Mouse (Mus musculus) kidney, adult 18-20 months (tissue): ENCODE measurements around the gene Cst13.
"Not testable (repeated sequence)": the region's sequence is repeated elsewhere in the genome, so short reads cannot be mapped to it uniquely, and the experiment has no call there.

Experiments
- DNase-seq: peaks from one replicate; pipeline ENCODE4 v3.0.0; 2021

Gene Cst13

GRCm38 (mm10) chr2:148819909-148820308 lies at the start of gene Cst13:
TSS of gene Cst13 (plus strand) at chr2:148820081.
- no peak for DNase-seq

GRCm38 (mm10) chr2:148771397-148771796 lies 48.5 kb upstream of the Cst13 start, which contains the start of gene Cst11:
TSS of gene Cst11 (minus strand) at chr2:148771497.
- not testable (repeated sequence) for DNase-seq

- no peak for DNase-seq
Observed at GRCm38 (mm10) chr2:148781709-148782108, 38.2 kb upstream of the Cst13 start, which contains the start of gene 8030411F24Rik. TSS of gene 8030411F24Rik (plus strand) at chr2:148782009.

- DNase-seq: no peak
Observed at GRCm38 (mm10) chr2:148789142-148789541, 30.7 kb upstream of the Cst13 start, which contains the start of gene Cst12. TSS of gene Cst12 (plus strand) at chr2:148789361.

- no peak for DNase-seq
Observed at GRCm38 (mm10) chr2:148798485-148798884, 21.4 kb upstream of the Cst13 start, which contains the start of gene Cst8. TSS of gene Cst8 (plus strand) at chr2:148798785.

GRCm38 (mm10) chr2:148801491-148801921 lies 18.4 kb upstream of the Cst13 start:
- peak; percentile 3 for DNase-seq

GRCm38 (mm10) chr2:148806696-148807095 lies 13.2 kb upstream of the Cst13 start:
- DNase-seq: no peak

- no peak for DNase-seq
Observed at GRCm38 (mm10) chr2:148825986-148826385, 6.1 kb downstream of the Cst13 start.

- DNase-seq: no peak
Observed at GRCm38 (mm10) chr2:148834912-148835311, 15.0 kb downstream of the Cst13 start, which contains the start of gene Cst9. TSS of gene Cst9 (plus strand) at chr2:148835147.

- no peak for DNase-seq
Observed at GRCm38 (mm10) chr2:148838075-148838777, 18.3 kb downstream of the Cst13 start.

GRCm38 (mm10) chr2:148839224-148839623 lies 19.3 kb downstream of the Cst13 start:
- no peak for DNase-seq

- peak; percentile 90 for DNase-seq
Observed at GRCm38 (mm10) chr2:148851116-148851906, 31.4 kb downstream of the Cst13 start.

GRCm38 (mm10) chr2:148856630-148857400 lies 36.9 kb downstream of the Cst13 start:
- no peak for DNase-seq

GRCm38 (mm10) chr2:148857506-148857905 lies 37.6 kb downstream of the Cst13 start:
- no peak for DNase-seq

- DNase-seq: no peak
Observed at GRCm38 (mm10) chr2:148860993-148861392, 41.1 kb downstream of the Cst13 start.

GRCm38 (mm10) chr2:148861693-148862092 lies 41.8 kb downstream of the Cst13 start:
- DNase-seq: no peak

GRCm38 (mm10) chr2:148864966-148865365 lies 45.1 kb downstream of the Cst13 start, which contains the start of gene 9230104L09Rik:
TSS of gene 9230104L09Rik (minus strand) at chr2:148865038.
- no peak for DNase-seq

- no peak for DNase-seq
Observed at GRCm38 (mm10) chr2:148868959-148869358, 49.1 kb downstream of the Cst13 start.

GRCm38 (mm10) chr2:148870526-148870925 lies 50.6 kb downstream of the Cst13 start:
- no peak for DNase-seq

GRCm38 (mm10) chr2:148872860-148873259 lies 53.0 kb downstream of the Cst13 start:
- no peak for DNase-seq

GRCm38 (mm10) chr2:148874224-148874616 lies 54.3 kb downstream of the Cst13 start:
- DNase-seq: no peak

- peak; percentile 50 for DNase-seq
Observed at GRCm38 (mm10) chr2:148874617-148875334, 54.9 kb downstream of the Cst13 start.
